ENCODE assay signal across 12 mouse cellular contexts in genomic region chr1:73947525-73948304, GRCm38 (mm10).
DNase-seq lines count a peak whose midpoint lies in the region; ATAC-seq and TF ChIP-seq lines count a peak whose summit lies in the region.
"Had no signal": no experiment of that assay in that cellular context is flagged by ENCODE, and none has a peak within 500 bp of the region (broad histone marks: within the 10 kb centered on the region; RNA-seq: fewer than 3 reads in every experiment).

No protein-coding gene starts in this region.

- no peak for DNase-seq in frontal cortex, postnatal 36 days (ENCODE audit: low spot score in 2 of 2)
- DNase-seq in 3T3-L1 (ENCODE audit: low read depth, low spot score) = peak; percentile 81
- DNase-seq in ZHBTc4 (ENCODE audit: low read depth, low spot score) = peak; percentile 76
- DNase-seq in cerebellum, postnatal 14 days = no peak
- no peak for DNase-seq in right cerebral cortex, postnatal 4 days
- DNase-seq: lung, embryonic 14.5 days had no signal

- no peak overlapping the region for H3K4me3 ChIP-seq in heart, embryonic 16.5 days (ENCODE audit: low read length)
- no peak overlapping the region for H3K4me3 ChIP-seq in intestine, postnatal 0 days (ENCODE audit: low read depth, low read length)
- H3K4me3 ChIP-seq: kidney, embryonic 15.5 days; limb, embryonic 13.5 days had no signal

- H3K27ac ChIP-seq in heart, embryonic 16.5 days (ENCODE audit: low read length) = peak overlapping the region; percentile 75
- no peak overlapping the region for H3K27ac ChIP-seq in intestine, postnatal 0 days (ENCODE audit: low read depth, low read length)
- H3K27ac ChIP-seq: kidney, embryonic 15.5 days; limb, embryonic 13.5 days had no signal

- ATAC-seq in frontal cortex, adult (ENCODE audit: low TSS enrichment) = peak; percentile 46
- no peak for ATAC-seq in heart, embryonic 16.5 days (replicated peaks; ENCODE audit: extremely low read depth, insufficient read depth, low FRiP score)
- no peak for ATAC-seq in intestine, postnatal 0 days
- ATAC-seq: hindbrain, embryonic 16.5 days had no signal

- peaks cover 91% of the 10 kb centered on the region for H3K4me1 ChIP-seq in heart, embryonic 16.5 days (ENCODE audit: control insufficient read depth, insufficient read depth, low read length)
- no peaks in the 10 kb centered on the region for H3K4me1 ChIP-seq in intestine, postnatal 0 days (replicated peaks; ENCODE audit: control insufficient read depth, insufficient read depth, low read length)
- H3K4me1 ChIP-seq: kidney, embryonic 15.5 days had no signal

- no peaks in the 10 kb centered on the region for H3K27me3 ChIP-seq in heart, embryonic 16.5 days (ENCODE audit: control insufficient read depth, insufficient read depth, low read length)
- H3K27me3 ChIP-seq in intestine, postnatal 0 days (replicated peaks; ENCODE audit: control insufficient read depth, insufficient read depth, low read length) = no peaks in the 10 kb centered on the region
- H3K27me3 ChIP-seq: kidney, embryonic 15.5 days; limb, embryonic 13.5 days had no signal

- no peaks in the 10 kb centered on the region for H3K9me3 ChIP-seq in heart, embryonic 16.5 days (replicated peaks; ENCODE audit: control insufficient read depth, low read length)
- H3K9me3 ChIP-seq in intestine, postnatal 0 days (ENCODE audit: control insufficient read depth) = no peaks in the 10 kb centered on the region
- H3K9me3 ChIP-seq: kidney, embryonic 15.5 days; limb, embryonic 13.5 days had no signal

- H3K36me3 ChIP-seq in heart, embryonic 16.5 days (ENCODE audit: control insufficient read depth, insufficient read depth) = peaks cover 31% of the 10 kb centered on the region
- H3K36me3 ChIP-seq in intestine, postnatal 0 days (ENCODE audit: control insufficient read depth, insufficient read depth) = peaks cover 7% of the 10 kb centered on the region; the same call in 1 of the 2 replicates

- H3K4me2 ChIP-seq in heart, embryonic 16.5 days (ENCODE audit: low read depth, low read length) = no peak overlapping the region
- H3K4me2 ChIP-seq in intestine, postnatal 0 days (replicated peaks; ENCODE audit: low read depth) = no peak overlapping the region
- H3K4me2 ChIP-seq: kidney, embryonic 15.5 days; limb, embryonic 13.5 days; lung, embryonic 14.5 days had no signal

- 65% methylated on average over 15 of the region's 15 CpGs for WGBS in heart, embryonic 16.5 days
- 81% methylated on average over 15 of the region's 15 CpGs for WGBS in intestine, postnatal 0 days

- TF ChIP-seq CTCF in intestine, postnatal 0 days (IDR thresholded peaks at IDR 0.05; ENCODE audit: low read depth) = no peak

- H3K9ac ChIP-seq in heart, embryonic 16.5 days (ENCODE audit: low read length) = 0 out of 2 replicates have a peak overlapping the region, but pooled peaks have one; percentile 6
- H3K9ac ChIP-seq in intestine, postnatal 0 days (ENCODE audit: low read depth, low read length) = no peak overlapping the region
- H3K9ac ChIP-seq: kidney, embryonic 15.5 days; limb, embryonic 13.5 days; lung, embryonic 14.5 days had no signal

Comparison
In these comparisons a context has a peak if more than half of its experiments do, and no peak if none do; other contexts are left out.
1. DNase-seq: peak in 3T3-L1 (single experiment) and ZHBTc4 (single experiment); none in frontal cortex, postnatal 36 days (0 of 2), cerebellum, postnatal 14 days (0 of 2) and right cerebral cortex, postnatal 4 days (single experiment).